Mouse (Mus musculus): ENCODE results near the gene Snrpg. TPM values are rescaled to one million over a fixed set of nuclear protein-coding genes. Genes with fewer than 3 reads are reported as not detected.
A peak's percentile ranks its signal among the peaks of the same experiment; 100 is the strongest.

Gene Snrpg
- polyA plus RNA-seq, 1 experiment from 2014 or later: 483 TPM

DNA sequence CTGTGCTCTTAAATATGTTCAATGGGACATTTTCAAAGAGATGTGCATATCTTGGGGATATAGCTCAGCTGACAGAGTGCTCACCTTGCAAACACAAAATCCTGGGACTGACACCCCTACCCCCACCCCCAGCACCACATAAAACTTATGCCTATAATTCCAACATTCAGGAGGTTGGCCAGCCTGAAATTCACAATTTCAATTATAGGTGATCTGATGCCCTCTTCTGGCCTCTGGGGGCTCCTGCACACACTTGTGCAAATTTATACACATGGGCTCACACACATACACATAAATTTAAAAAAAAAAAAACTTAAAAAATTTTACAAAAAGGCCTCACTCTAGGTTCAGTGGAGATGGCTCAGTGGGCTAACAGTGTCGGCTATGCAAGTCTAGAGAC, 22.1 kb downstream of the Snrpg start:
- H3K9ac ChIP-seq: no peak overlapping the region
- H3K27me3 ChIP-seq (replicated peaks): no peaks in the 10 kb centered on the region
- H3K4me2 ChIP-seq (replicated peaks): no peak overlapping the region; the same call in 1 of the 2 replicates
- ATAC-seq (ENCODE audit: low FRiP score, low read depth): no peak
- no peaks in the 10 kb centered on the region for H3K9me3 ChIP-seq
- peaks cover 58% of the 10 kb centered on the region for H3K36me3 ChIP-seq
- H3K4me3 ChIP-seq: no peak overlapping the region
- WGBS: 96% methylated on average over 1 of the region's 1 CpGs
- no peak overlapping the region for H3K27ac ChIP-seq
- peaks cover 21% of the 10 kb centered on the region for H3K4me1 ChIP-seq

DNA sequence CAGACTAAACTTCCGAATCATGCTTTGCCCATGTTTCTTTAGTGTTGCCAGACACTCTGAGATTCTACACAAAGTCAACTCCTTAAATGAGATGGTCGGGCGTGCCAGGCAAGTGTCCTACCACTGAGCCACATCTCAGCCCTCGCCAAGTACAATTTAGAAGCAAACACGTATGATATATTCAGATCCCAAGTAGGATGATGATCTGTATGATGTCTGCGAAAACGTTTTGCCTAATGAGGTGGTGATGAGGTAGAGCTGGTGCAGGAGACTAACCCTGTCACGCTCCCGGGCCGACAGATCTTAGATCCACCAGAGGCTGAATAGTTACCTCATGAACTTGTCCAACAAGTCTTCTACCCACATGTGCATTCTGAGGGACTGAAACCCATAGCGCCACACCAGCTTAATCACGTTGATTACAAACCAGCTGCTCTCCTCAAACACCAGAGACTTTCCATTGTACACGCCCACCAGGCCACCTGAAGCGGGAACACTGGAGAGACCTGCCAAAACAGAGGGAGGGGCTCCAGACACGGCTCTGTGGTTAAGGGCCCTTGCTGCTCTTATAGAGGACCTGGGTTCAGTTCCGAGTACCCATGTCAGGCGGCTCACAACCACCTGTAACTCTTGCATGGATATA, 23.1 kb downstream of the Snrpg start:
- 93% methylated on average over 17 of the region's 17 CpGs for WGBS
- H3K4me2 ChIP-seq (replicated peaks): no peak overlapping the region
- no peak for ATAC-seq (ENCODE audit: low FRiP score, low read depth)
- H3K4me3 ChIP-seq: no peak overlapping the region
- peaks cover 21% of the 10 kb centered on the region for H3K4me1 ChIP-seq
- H3K27ac ChIP-seq: no peak overlapping the region
- H3K9me3 ChIP-seq: no peaks in the 10 kb centered on the region
- no peak overlapping the region for H3K9ac ChIP-seq
- no peaks in the 10 kb centered on the region for H3K27me3 ChIP-seq (replicated peaks)
- H3K36me3 ChIP-seq: peaks cover 48% of the 10 kb centered on the region

DNA sequence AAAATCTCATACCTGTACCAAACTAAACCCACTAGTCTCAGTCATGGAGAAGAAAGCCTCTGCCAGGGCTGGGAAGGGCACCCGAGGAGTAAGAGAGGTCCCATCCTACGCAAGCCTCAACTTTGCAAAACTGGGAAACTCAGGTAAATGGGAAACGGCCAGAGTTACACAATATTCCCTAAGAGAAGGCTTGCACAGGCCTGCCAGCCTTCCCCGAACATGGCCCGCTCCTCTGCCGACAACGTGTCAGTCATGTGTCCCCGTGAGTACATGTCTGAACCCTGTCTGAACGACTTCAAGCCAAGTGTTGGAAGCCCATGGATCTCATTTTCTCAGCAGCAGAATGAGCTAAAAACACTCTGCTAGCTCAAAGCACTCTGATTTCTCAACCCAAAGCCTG, 23.9 kb downstream of the Snrpg start:
- H3K4me2 ChIP-seq (replicated peaks): peak overlapping the region; percentile 71
- ATAC-seq (ENCODE audit: low FRiP score, low read depth): no peak
- H3K27ac ChIP-seq: no peak overlapping the region
- 0 out of 2 replicates have a peak overlapping the region, but pooled peaks have one; percentile 88 for H3K9ac ChIP-seq
- H3K36me3 ChIP-seq: peaks cover 40% of the 10 kb centered on the region
- no peak overlapping the region for H3K4me3 ChIP-seq
- H3K9me3 ChIP-seq: no peaks in the 10 kb centered on the region
- no peaks in the 10 kb centered on the region for H3K27me3 ChIP-seq (replicated peaks)
- WGBS: 94% methylated on average over 9 of the region's 9 CpGs
- H3K4me1 ChIP-seq: peaks cover 21% of the 10 kb centered on the region

DNA sequence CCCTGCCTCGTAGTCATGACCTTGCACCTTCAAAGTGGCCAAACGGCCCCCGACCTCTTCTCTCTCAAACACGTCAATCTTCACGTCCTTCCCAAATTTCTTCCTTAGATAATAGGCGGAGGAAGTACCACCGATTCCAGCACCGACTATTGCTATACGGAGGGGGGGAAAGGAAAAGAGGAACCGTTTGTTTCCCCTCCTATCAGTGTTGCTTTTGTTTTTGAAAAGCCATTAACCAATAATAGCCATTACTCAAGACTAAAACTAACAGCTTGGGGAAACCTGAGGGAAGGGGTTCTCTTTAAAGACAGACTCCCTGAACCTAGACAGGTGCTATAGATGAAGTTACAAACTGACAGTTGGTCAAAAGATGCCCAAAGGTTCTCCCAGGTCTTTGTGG, 24.9 kb downstream of the Snrpg start:
- Histone ChIP-seq H3K4me1 (peaks cover 21% of the 10 kb centered on the region), H3K4me3 (peak overlapping the region; percentile 88), H3K27me3 (replicated peaks) (no peaks in the 10 kb centered on the region), H3K9me3 (no peaks in the 10 kb centered on the region), H3K27ac (no peak overlapping the region), H3K4me2 (replicated peaks) (peak overlapping the region; percentile 71), H3K9ac (peak overlapping the region; percentile 88), H3K36me3 (peaks cover 30% of the 10 kb centered on the region)
- ATAC-seq (ENCODE audit: low FRiP score, low read depth): no peak
- 17% methylated on average over 10 of the region's 10 CpGs for WGBS

DNA sequence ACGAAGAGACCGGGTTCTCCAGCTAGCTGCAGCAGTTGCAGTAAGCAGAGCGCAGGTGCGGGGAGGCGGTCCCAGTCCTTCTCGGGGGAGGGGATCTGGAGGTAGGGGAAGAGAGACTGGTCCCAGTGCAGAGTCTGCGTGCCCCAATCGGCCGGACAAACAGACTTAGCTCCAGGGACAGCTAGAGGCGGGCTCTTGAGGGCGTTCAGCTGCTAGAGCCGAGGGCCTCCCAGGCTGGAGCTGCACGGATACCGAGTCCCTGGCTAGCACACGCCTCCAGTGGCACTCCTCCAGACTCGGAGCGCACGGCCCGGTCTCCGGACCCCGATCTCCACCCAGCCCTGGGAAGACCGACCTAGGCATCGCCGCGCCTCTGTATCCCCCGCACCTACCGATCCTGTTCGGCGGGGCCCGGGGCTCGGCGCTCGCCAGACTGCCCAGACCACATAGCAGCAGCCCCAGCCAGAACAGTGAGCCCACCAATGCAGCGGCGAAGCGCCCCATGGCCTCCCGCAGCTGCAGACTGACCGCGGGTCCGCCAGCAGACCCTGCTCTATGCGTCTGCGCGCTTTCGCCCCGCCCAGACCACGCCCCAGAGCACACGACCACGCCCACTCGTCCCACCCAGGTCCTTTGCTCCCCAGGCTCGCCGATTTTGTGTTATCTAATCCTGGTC, 25.6 kb downstream of the Snrpg start, which contains the start of gene Pcyox1:
Gene Pcyox1 (minus strand): TSS at position 574 of the 676 bp plus-strand sequence.
- H3K36me3 ChIP-seq: peaks cover 23% of the 10 kb centered on the region
- WGBS: under 1% methylated on average over 51 of the region's 51 CpGs

DNA sequence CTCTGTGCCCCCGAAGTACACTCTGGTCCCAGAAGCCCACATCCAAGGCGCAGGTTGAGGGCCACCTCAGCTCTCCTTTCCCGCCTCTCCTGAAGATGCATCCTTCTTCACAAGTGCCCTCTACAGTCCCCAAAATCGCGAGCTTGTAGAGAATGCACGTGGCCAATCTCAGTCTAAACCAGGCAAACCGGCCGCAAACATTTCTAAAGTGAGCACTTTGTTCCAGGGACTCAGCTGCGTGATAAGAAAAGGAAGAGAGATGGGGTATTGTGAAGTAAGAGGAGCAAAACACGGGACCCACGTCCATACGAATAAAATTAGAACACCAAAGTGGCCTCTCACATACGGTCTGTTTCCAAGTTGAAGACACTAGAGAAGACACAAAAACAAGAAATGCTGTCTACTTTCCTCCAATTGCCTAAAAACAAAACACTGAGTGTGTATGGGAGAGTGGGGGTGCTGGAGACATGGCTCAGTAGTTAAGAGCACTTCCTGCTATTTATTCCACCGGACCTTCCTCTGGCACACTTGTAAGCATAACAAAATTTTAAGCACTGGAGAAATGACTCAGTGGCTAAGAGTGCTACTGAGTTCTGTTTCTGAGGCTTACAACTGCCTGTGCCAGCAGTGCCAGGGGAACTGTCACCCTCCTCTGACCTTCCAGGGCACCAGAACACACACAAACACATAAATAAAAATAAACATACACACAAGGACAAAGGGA, 26.3 kb downstream of the Snrpg start:
- ATAC-seq (ENCODE audit: low FRiP score, low read depth): no peak
- peaks cover 16% of the 10 kb centered on the region for H3K36me3 ChIP-seq
- no peaks in the 10 kb centered on the region for H3K9me3 ChIP-seq
- H3K4me1 ChIP-seq: peaks cover 21% of the 10 kb centered on the region
- peak overlapping the region; percentile 71 for H3K4me2 ChIP-seq (replicated peaks)
- peak overlapping the region; percentile 88 for H3K9ac ChIP-seq
- no peaks in the 10 kb centered on the region for H3K27me3 ChIP-seq (replicated peaks)
- H3K4me3 ChIP-seq: peak overlapping the region; percentile 88
- WGBS: 9% methylated on average over 14 of the region's 14 CpGs
- peak overlapping the region; percentile 76; the same call in 1 of the 2 replicates for H3K27ac ChIP-seq

More for the DNA sequence above, 25.6 kb downstream of the Snrpg start, which contains the start of gene Pcyox1:
- H3K4me3 ChIP-seq: peak within 1 kb of the TSS; percentile 88
- no peaks in the 10 kb centered on the region for H3K9me3 ChIP-seq
- ATAC-seq (ENCODE audit: low FRiP score, low read depth): peak; percentile 94
- H3K4me1 ChIP-seq: peaks cover 21% of the 10 kb centered on the region
- H3K27ac ChIP-seq: peak within 1 kb of the TSS; percentile 76
- peak within 1 kb of the TSS; percentile 88 for H3K9ac ChIP-seq
- no peaks in the 10 kb centered on the region for H3K27me3 ChIP-seq (replicated peaks)
- H3K4me2 ChIP-seq (replicated peaks): peak within 1 kb of the TSS; percentile 71

DNA sequence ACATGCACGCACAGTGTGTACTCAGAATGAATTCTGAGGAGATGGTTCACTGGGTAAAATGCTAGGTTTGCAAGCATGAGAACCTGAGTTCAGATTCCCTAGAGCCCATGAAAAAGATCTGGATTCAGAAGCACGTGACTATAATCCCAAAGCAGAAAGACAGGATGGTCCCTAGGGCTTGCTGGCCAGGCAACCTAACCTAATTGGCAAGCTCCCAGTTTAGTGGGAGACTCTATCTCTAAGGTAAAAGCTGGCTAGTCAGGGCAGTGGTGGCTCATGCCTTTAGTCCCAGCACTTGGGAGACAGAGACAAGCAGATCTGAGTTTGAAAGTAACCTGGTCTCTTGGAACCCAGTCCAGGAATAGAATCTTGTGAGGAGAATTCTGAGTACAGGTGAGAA, 27.9 kb downstream of the Snrpg start:
- Histone ChIP-seq H3K4me3 (no peak overlapping the region), H3K27me3 (replicated peaks) (no peaks in the 10 kb centered on the region), H3K4me1 (peaks cover 18% of the 10 kb centered on the region), H3K27ac (no peak overlapping the region), H3K4me2 (replicated peaks) (no peak overlapping the region), H3K9ac (no peak overlapping the region), H3K9me3 (no peaks in the 10 kb centered on the region), H3K36me3 (peaks cover 5% of the 10 kb centered on the region)
- WGBS: 84% methylated on average over 2 of the region's 2 CpGs
- no peak for ATAC-seq (ENCODE audit: low FRiP score, low read depth)

DNA sequence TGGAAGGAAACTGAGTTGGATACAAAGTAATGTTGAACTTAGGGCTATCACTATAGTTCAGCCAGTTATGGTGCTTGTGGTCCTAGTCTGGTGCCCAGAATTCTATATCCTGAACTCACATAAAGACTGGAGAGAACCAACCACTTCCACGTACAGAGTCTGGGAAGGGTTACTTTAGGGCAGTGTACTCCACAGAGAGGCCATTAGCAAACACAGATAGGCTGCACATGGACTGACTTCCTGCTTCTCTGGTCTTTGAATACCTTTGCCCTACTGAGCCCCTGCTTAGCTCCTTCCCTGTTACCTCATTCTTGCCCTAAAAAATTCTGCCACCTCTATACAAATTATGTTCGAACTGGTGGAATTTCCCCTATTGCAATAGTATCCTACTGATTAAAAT, 28.9 kb downstream of the Snrpg start:
- no peaks in the 10 kb centered on the region for H3K27me3 ChIP-seq (replicated peaks)
- no peak overlapping the region for H3K4me3 ChIP-seq
- 82% methylated on average over 2 of the region's 2 CpGs for WGBS
- no peaks in the 10 kb centered on the region for H3K36me3 ChIP-seq
- no peaks in the 10 kb centered on the region for H3K9me3 ChIP-seq
- peaks cover 11% of the 10 kb centered on the region for H3K4me1 ChIP-seq
- no peak for ATAC-seq (ENCODE audit: low FRiP score, low read depth)
- H3K27ac ChIP-seq: no peak overlapping the region
- no peak overlapping the region for H3K9ac ChIP-seq
- no peak overlapping the region for H3K4me2 ChIP-seq (replicated peaks)

DNA sequence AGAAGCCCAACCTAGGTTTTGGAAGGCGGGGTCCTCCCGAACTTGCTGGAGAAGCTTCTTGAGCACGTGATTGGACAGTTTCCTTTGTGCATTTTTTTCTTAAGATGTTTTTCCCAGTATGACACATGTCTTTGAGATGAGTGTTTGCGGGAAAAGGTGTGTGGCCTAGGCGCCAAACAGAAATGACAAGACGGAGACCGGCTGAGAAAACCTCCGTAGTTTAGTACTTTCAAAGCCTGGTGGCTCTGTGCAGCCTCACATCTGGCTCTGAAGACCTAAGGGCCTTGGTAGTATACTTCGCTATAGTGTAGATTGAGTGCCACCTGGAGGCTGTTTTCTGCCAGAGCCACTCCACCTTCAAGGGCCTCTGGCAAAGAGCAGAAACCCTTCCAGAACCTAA, 29.9 kb downstream of the Snrpg start:
- ATAC-seq (ENCODE audit: low FRiP score, low read depth): no peak
- Histone ChIP-seq H3K27ac (no peak overlapping the region), H3K27me3 (replicated peaks) (no peaks in the 10 kb centered on the region), H3K9ac (no peak overlapping the region), H3K9me3 (no peaks in the 10 kb centered on the region), H3K4me1 (peaks cover under 1% of the 10 kb centered on the region; the same call in 1 of the 2 replicates), H3K4me3 (no peak overlapping the region), H3K36me3 (no peaks in the 10 kb centered on the region), H3K4me2 (replicated peaks) (peak overlapping the region; percentile 47)
- WGBS: 7% methylated on average over 9 of the region's 9 CpGs

DNA sequence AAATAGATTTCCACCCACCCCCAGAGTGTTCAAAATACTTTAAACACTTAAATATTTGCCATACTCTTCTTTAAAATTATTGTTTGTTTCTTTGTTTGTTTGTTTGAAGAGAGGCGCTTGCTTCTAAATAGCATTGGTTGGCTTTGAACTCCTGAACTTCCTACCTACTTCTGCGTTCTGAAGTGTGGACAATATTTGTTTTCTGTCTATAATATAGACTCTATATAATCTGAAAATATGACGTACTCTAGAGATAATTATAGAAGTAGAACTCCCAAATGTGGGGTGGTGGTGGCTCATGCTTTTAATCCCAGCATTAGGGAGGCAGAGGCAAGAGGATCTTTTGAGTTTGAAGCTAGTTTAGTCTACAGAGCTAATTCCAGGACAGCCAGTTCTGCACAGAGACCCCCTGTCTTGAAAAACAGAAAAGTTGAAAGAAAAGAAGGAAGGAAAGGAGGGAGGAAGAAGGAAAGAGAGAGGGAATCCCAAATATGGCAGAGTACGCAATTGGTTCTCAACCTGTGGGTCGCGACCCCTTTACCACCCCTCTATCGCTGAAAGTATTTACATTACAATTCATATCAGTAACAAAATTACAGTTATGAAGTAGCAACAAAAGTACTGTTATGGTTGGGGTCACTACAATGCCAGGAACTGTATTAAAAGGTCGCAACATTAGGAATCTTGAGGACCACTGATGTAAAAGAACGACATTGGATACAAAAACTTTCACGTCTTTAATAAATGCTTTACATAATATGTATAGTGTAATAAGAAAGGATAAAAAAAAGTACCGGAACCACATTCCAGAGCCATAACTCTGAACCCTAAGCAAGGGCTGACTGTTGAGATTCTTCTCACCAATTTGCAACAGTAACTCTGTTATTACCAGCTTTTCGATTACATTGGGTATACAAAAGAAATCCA, 31.8 kb downstream of the Snrpg start:
- H3K27ac ChIP-seq: no peak overlapping the region
- H3K9me3 ChIP-seq: no peaks in the 10 kb centered on the region
- no peaks in the 10 kb centered on the region for H3K27me3 ChIP-seq (replicated peaks)
- no peak for ATAC-seq (ENCODE audit: low FRiP score, low read depth)
- 40% methylated on average over 12 of the region's 12 CpGs for WGBS
- no peak overlapping the region for H3K9ac ChIP-seq
- peak overlapping the region; percentile 43 for H3K4me2 ChIP-seq (replicated peaks)
- H3K36me3 ChIP-seq: no peaks in the 10 kb centered on the region; the same call in 1 of the 2 replicates
- peaks cover 11% of the 10 kb centered on the region for H3K4me1 ChIP-seq
- peak overlapping the region; percentile 81 for H3K4me3 ChIP-seq

DNA sequence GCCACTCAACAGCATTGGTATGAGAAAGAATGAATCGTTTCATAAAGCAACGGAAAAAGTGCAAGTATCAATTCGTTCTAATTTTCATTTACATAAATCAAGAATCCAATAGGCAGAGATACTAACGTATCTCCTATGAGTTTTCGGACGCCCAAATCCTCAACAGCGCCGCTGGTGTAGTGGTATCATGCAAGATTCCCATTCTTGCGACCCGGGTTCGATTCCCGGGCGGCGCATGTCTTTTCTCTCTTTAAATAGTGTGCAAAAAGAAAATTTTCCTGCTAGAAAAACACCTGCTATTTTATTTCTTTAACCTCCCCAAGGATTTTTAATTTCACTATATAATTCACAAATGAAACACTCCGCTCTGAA, 32.6 kb downstream of the Snrpg start:
- Histone ChIP-seq H3K27me3 (replicated peaks) (no peaks in the 10 kb centered on the region), H3K9me3 (no peaks in the 10 kb centered on the region), H3K4me2 (replicated peaks) (peak overlapping the region; percentile 43), H3K27ac (0 out of 2 replicates have a peak overlapping the region, but pooled peaks have one; percentile 99), H3K4me3 (peak overlapping the region; percentile 81), H3K4me1 (peaks cover 11% of the 10 kb centered on the region), H3K9ac (peak overlapping the region; percentile 97; the same call in 1 of the 2 replicates), H3K36me3 (peaks cover under 1% of the 10 kb centered on the region; the same call in 1 of the 2 replicates)
- WGBS: under 1% methylated on average over 15 of the region's 15 CpGs
- peak; percentile 67 for ATAC-seq (ENCODE audit: low FRiP score, low read depth)
